Mouse (Mus musculus) small intestine, adult 2 months (tissue): ENCODE results near the gene Mis12.

Source experiments
- CTCF ChIP-seq: fragments of 200-500 bp; IDR thresholded peaks from 2 replicates; pipeline ENCODE4 v1.5.1; 2012; ENCODE audit warnings: low read depth, mild to moderate bottlenecking, control low read depth, inconsistent platforms, low read length, moderate library complexity, mixed read lengths; ENCODE audit not compliant: insufficient replicate concordance, insufficient read length; ENCODE audit errors: extremely low read depth
- POLR2A ChIP-seq: fragments of 200-500 bp; IDR thresholded peaks from 2 replicates; pipeline ENCODE4 v1.6.1; 2012; ENCODE audit warnings: low read depth, mild to moderate bottlenecking, control low read depth, inconsistent platforms, low read length, moderate library complexity

- TF ChIP-seq POLR2A (no peak), CTCF (no peak)
These were observed 37.4 kb upstream of the Mis12 start for GRCm38 (mm10) chr11:70982030-70982429.
